Mouse (Mus musculus) gastrocnemius, postnatal 4 days (tissue): ENCODE data around the gene Kirrel. TPM values are rescaled to one million over a fixed set of nuclear protein-coding genes. Genes with fewer than 3 reads are reported as not detected.

Experiments used
- DNase-seq, 2 experiments: peaks; one replicate each; pipeline ENCODE4 v3.0.0; 2021 to 2022; ENCODE audit warnings: low spot score in 2 of 2, mixed read lengths in 2 of 2
- total RNA-seq, 2 experiments: library from RNA; stranded (reverse); gene quantifications; 2 replicates each; pipeline ENCODE4 v1.2.3; 2021

Kirrel gene
- total RNA-seq, 2 experiments from 2014 or later, result 29.1 to 30.5 TPM

- DNase-seq, result peak in 1 of 2 experiments; percentile 62
Observed at GRCm38 (mm10) chr3:87089694-87090565, 84.6 kb downstream of the Kirrel start.

- peak in 1 of 2 experiments; percentile 43 for DNase-seq
Observed at GRCm38 (mm10) chr3:87087146-87087545, 87.4 kb downstream of the Kirrel start.

GRCm38 (mm10) chr3:87082235-87082634 is 92.3 kb downstream of the Kirrel start:
- DNase-seq, result peak; percentile 42 to 70

GRCm38 (mm10) chr3:87079751-87080150 is 94.8 kb downstream of the Kirrel start:
- no peak for DNase-seq

- DNase-seq, result no peak
Observed at GRCm38 (mm10) chr3:87079301-87079700, 95.2 kb downstream of the Kirrel start.

GRCm38 (mm10) chr3:87077681-87078080 is 96.9 kb downstream of the Kirrel start:
- no peak for DNase-seq

GRCm38 (mm10) chr3:87076899-87077298 is 97.6 kb downstream of the Kirrel start:
- DNase-seq, result no peak

- no peak for DNase-seq
Observed at GRCm38 (mm10) chr3:87076161-87076560, 98.4 kb downstream of the Kirrel start.

- DNase-seq, result no peak
Observed at GRCm38 (mm10) chr3:87072612-87073515, 101.7 kb downstream of the Kirrel start.

- no peak for DNase-seq
Observed at GRCm38 (mm10) chr3:87072191-87072590, 102.4 kb downstream of the Kirrel start.

- no peak for DNase-seq
Observed at GRCm38 (mm10) chr3:87067396-87067975, 107.1 kb downstream of the Kirrel start.

- DNase-seq, result no peak
Observed at GRCm38 (mm10) chr3:87053939-87054338, 120.6 kb downstream of the Kirrel start.

- no peak for DNase-seq
Observed at GRCm38 (mm10) chr3:87047801-87048200, 126.7 kb downstream of the Kirrel start.

- no peak for DNase-seq
Observed at GRCm38 (mm10) chr3:87041733-87042132, 132.8 kb downstream of the Kirrel start.

GRCm38 (mm10) chr3:87038500-87038899 is 136.0 kb downstream of the Kirrel start:
- DNase-seq, result no peak

GRCm38 (mm10) chr3:87034061-87034460 is 140.5 kb downstream of the Kirrel start:
- no peak for DNase-seq

GRCm38 (mm10) chr3:87033357-87033756 is 141.2 kb downstream of the Kirrel start:
- peak; percentile 49 to 66 for DNase-seq

- DNase-seq, result peak; percentile 40 to 41
Observed at GRCm38 (mm10) chr3:87030855-87031254, 143.7 kb downstream of the Kirrel start.
